Mouse (Mus musculus) neural tube, embryonic 15.5 days (tissue): ENCODE measurements around the gene Dcaf8. TPM values are rescaled to one million over a fixed set of nuclear protein-coding genes. Genes with fewer than 3 reads are reported as not detected.

Experiments used
- ATAC-seq: fragments of 200-750 bp; cut with Nextera tagmentation; 2 replicates; pipeline ENCODE4 v1.8.0; 2017; ENCODE audit warnings: mild to moderate bottlenecking, moderate TSS enrichment, moderate library complexity; ENCODE audit not compliant: low FRiP score
- H3K27ac ChIP-seq: fragments of 300-500 bp; sonication (generic); replicated peaks from 2 replicates; pipeline ENCODE4 v1.5.1; 2015; ENCODE audit warnings: mild to moderate bottlenecking, inconsistent platforms
- H3K27me3 ChIP-seq: fragments of 300-500 bp; sonication (generic); replicated peaks from 2 replicates; pipeline ENCODE4 v1.6.1; 2015; ENCODE audit warnings: inconsistent platforms
- H3K36me3 ChIP-seq: fragments of 300-500 bp; sonication (generic); 2 replicates; pipeline ENCODE4 v1.6.1; 2015; ENCODE audit warnings: inconsistent platforms
- H3K4me1 ChIP-seq: fragments of 300-500 bp; sonication (generic); 2 replicates; pipeline ENCODE4 v1.6.1; 2015; ENCODE audit warnings: inconsistent platforms
- H3K4me2 ChIP-seq: fragments of 300-500 bp; sonication (generic); 2 replicates; pipeline ENCODE4 v1.6.1; 2015; ENCODE audit warnings: inconsistent platforms, mild to moderate bottlenecking, moderate library complexity
- H3K4me3 ChIP-seq: fragments of 300-500 bp; sonication (generic); replicated peaks from 2 replicates; pipeline ENCODE4 v1.5.1; 2015; ENCODE audit warnings: mild to moderate bottlenecking, inconsistent platforms
- H3K9ac ChIP-seq: fragments of 300-500 bp; sonication (generic); replicated peaks from 2 replicates; pipeline ENCODE4 v1.6.1; 2015; ENCODE audit warnings: mild to moderate bottlenecking, inconsistent platforms
- H3K9me3 ChIP-seq: fragments of 300-500 bp; sonication (generic); replicated peaks from 2 replicates; pipeline ENCODE4 v1.6.1; 2016; ENCODE audit warnings: inconsistent platforms
- WGBS: fragments of 180-500 bp; shearing (Covaris S2); methylation state at CpG from one replicate; pipeline ENCODE4 v1.1.7; 2015; ENCODE audit warnings: mixed read lengths; 5-methylcytosine and 5-hydroxymethylcytosine counted together
- polyA plus RNA-seq: library from polyadenylated mRNA; unstranded; fragments of >200 nt; fragmentation: Nextera tagmentation; extraction: Ambion mirVana; gene quantifications from 2 replicates; pipeline ENCODE4 v1.2.1, GENCODE M21; 2015

Gene Dcaf8
- polyA plus RNA-seq, 1 experiment from 2014 or later = 84.5 TPM

GRCm38 (mm10) chr1:172127487-172127886, 20.4 kb upstream of the Dcaf8 start:
- Histone ChIP-seq H3K9me3 (no peaks in the 10 kb centered on the region), H3K27me3 (no peaks in the 10 kb centered on the region), H3K4me2 (peak overlapping the region; percentile 86), H3K4me1 (peaks cover 15% of the 10 kb centered on the region), H3K4me3 (peak overlapping the region; percentile 86), H3K27ac (no peak overlapping the region), H3K9ac (peak overlapping the region; percentile 82), H3K36me3 (peaks cover 47% of the 10 kb centered on the region)
- WGBS = 50% methylated on average over 5 of the region's 5 CpGs
- no peak for ATAC-seq

GRCm38 (mm10) chr1:172128563-172128962, 19.3 kb upstream of the Dcaf8 start:
- Histone ChIP-seq H3K4me2 (no peak overlapping the region), H3K9me3 (no peaks in the 10 kb centered on the region), H3K9ac (no peak overlapping the region), H3K36me3 (peaks cover 46% of the 10 kb centered on the region), H3K4me3 (no peak overlapping the region), H3K27me3 (no peaks in the 10 kb centered on the region), H3K27ac (no peak overlapping the region), H3K4me1 (peaks cover 15% of the 10 kb centered on the region)
- WGBS = 92% methylated on average over 15 of the region's 15 CpGs
- ATAC-seq = no peak

GRCm38 (mm10) chr1:172129108-172129507, 18.8 kb upstream of the Dcaf8 start:
- Histone ChIP-seq H3K9ac (no peak overlapping the region), H3K4me1 (peaks cover 15% of the 10 kb centered on the region), H3K9me3 (no peaks in the 10 kb centered on the region), H3K36me3 (peaks cover 49% of the 10 kb centered on the region), H3K27ac (no peak overlapping the region), H3K4me2 (no peak overlapping the region), H3K27me3 (no peaks in the 10 kb centered on the region), H3K4me3 (no peak overlapping the region)
- ATAC-seq = no peak
- 68% methylated on average over 2 of the region's 2 CpGs for WGBS

GRCm38 (mm10) chr1:172129780-172130179, 18.1 kb upstream of the Dcaf8 start:
- Histone ChIP-seq H3K27me3 (no peaks in the 10 kb centered on the region), H3K36me3 (peaks cover 56% of the 10 kb centered on the region), H3K9ac (no peak overlapping the region), H3K9me3 (no peaks in the 10 kb centered on the region), H3K27ac (no peak overlapping the region), H3K4me1 (peaks cover 15% of the 10 kb centered on the region), H3K4me2 (no peak overlapping the region), H3K4me3 (no peak overlapping the region)
- WGBS = 97% methylated on average over 5 of the region's 5 CpGs
- ATAC-seq = no peak

GRCm38 (mm10) chr1:172132319-172132718, 15.6 kb upstream of the Dcaf8 start:
- no peak overlapping the region for H3K9ac ChIP-seq
- no peak overlapping the region for H3K4me2 ChIP-seq
- H3K27ac ChIP-seq = no peak overlapping the region
- H3K36me3 ChIP-seq = peaks cover 71% of the 10 kb centered on the region
- 85% methylated on average over 7 of the region's 7 CpGs for WGBS
- ATAC-seq = no peak
- H3K27me3 ChIP-seq = no peaks in the 10 kb centered on the region
- peaks cover 7% of the 10 kb centered on the region for H3K4me1 ChIP-seq
- no peaks in the 10 kb centered on the region for H3K9me3 ChIP-seq
- no peak overlapping the region for H3K4me3 ChIP-seq

GRCm38 (mm10) chr1:172133535-172133934, 14.3 kb upstream of the Dcaf8 start:
- WGBS = 88% methylated on average over 7 of the region's 7 CpGs
- no peak for ATAC-seq
- Histone ChIP-seq H3K9ac (no peak overlapping the region), H3K9me3 (no peaks in the 10 kb centered on the region), H3K36me3 (peaks cover 70% of the 10 kb centered on the region), H3K4me2 (no peak overlapping the region), H3K27ac (no peak overlapping the region), H3K4me1 (no peaks in the 10 kb centered on the region), H3K4me3 (no peak overlapping the region), H3K27me3 (no peaks in the 10 kb centered on the region)

- Histone ChIP-seq H3K36me3 (peaks cover 68% of the 10 kb centered on the region), H3K4me1 (no peaks in the 10 kb centered on the region), H3K4me3 (no peak overlapping the region), H3K27ac (no peak overlapping the region), H3K4me2 (no peak overlapping the region), H3K9ac (no peak overlapping the region), H3K9me3 (no peaks in the 10 kb centered on the region), H3K27me3 (no peaks in the 10 kb centered on the region)
- WGBS = 90% methylated on average over 4 of the region's 4 CpGs
- ATAC-seq = no peak
Observed at GRCm38 (mm10) chr1:172134072-172134471, 13.8 kb upstream of the Dcaf8 start.

GRCm38 (mm10) chr1:172140160-172140559, 7.7 kb upstream of the Dcaf8 start:
- Histone ChIP-seq H3K36me3 (peaks cover 11% of the 10 kb centered on the region), H3K9ac (no peak overlapping the region), H3K27ac (no peak overlapping the region), H3K4me1 (no peaks in the 10 kb centered on the region), H3K27me3 (no peaks in the 10 kb centered on the region), H3K4me2 (no peak overlapping the region), H3K9me3 (no peaks in the 10 kb centered on the region), H3K4me3 (no peak overlapping the region)
- WGBS = 94% methylated on average over 2 of the region's 2 CpGs
- ATAC-seq = no peak

GRCm38 (mm10) chr1:172140825-172141224, 7.1 kb upstream of the Dcaf8 start:
- Histone ChIP-seq H3K4me2 (no peak overlapping the region), H3K27ac (no peak overlapping the region), H3K27me3 (no peaks in the 10 kb centered on the region), H3K4me3 (no peak overlapping the region), H3K9me3 (no peaks in the 10 kb centered on the region), H3K36me3 (peaks cover 6% of the 10 kb centered on the region), H3K9ac (no peak overlapping the region), H3K4me1 (no peaks in the 10 kb centered on the region)
- ATAC-seq = no peak
- 95% methylated on average over 1 of the region's 1 CpGs for WGBS

- ATAC-seq = no peak
- Histone ChIP-seq H3K27ac (no peak overlapping the region), H3K9me3 (no peaks in the 10 kb centered on the region), H3K36me3 (peaks cover under 1% of the 10 kb centered on the region), H3K4me2 (no peak overlapping the region), H3K4me1 (no peaks in the 10 kb centered on the region), H3K9ac (no peak overlapping the region), H3K4me3 (no peak overlapping the region), H3K27me3 (no peaks in the 10 kb centered on the region)
- 75% methylated on average over 3 of the region's 3 CpGs for WGBS
Observed at GRCm38 (mm10) chr1:172141529-172141928, 6.4 kb upstream of the Dcaf8 start.

- Histone ChIP-seq H3K9ac (no peak overlapping the region), H3K4me3 (no peak overlapping the region), H3K9me3 (no peaks in the 10 kb centered on the region), H3K27ac (no peak overlapping the region), H3K27me3 (no peaks in the 10 kb centered on the region), H3K4me1 (peaks cover 6% of the 10 kb centered on the region), H3K4me2 (no peak overlapping the region), H3K36me3 (no peaks in the 10 kb centered on the region)
- ATAC-seq = no peak
- WGBS = 35% methylated on average over 1 of the region's 1 CpGs
Observed at GRCm38 (mm10) chr1:172143570-172143969, 4.3 kb upstream of the Dcaf8 start.

GRCm38 (mm10) chr1:172148279-172148954, 533 bp downstream of the Dcaf8 start:
- H3K4me1 ChIP-seq = peaks cover 28% of the 10 kb centered on the region
- peak; percentile 63 for ATAC-seq
- H3K9me3 ChIP-seq = no peaks in the 10 kb centered on the region
- H3K4me3 ChIP-seq = peak overlapping the region; percentile 73
- WGBS = under 1% methylated on average over 40 of the region's 40 CpGs
- peak overlapping the region; percentile 95 for H3K9ac ChIP-seq
- peaks cover 20% of the 10 kb centered on the region for H3K36me3 ChIP-seq
- H3K4me2 ChIP-seq = peak overlapping the region; percentile 66
- peak overlapping the region; percentile 92 for H3K27ac ChIP-seq
- H3K27me3 ChIP-seq = no peaks in the 10 kb centered on the region
